Mouse (Mus musculus): ENCODE measurements around the gene Runx1. TPM values are rescaled to one million over a fixed set of nuclear protein-coding genes. Genes with fewer than 3 reads are reported as not detected.

Runx1 gene
- polyA plus RNA-seq, 1 experiment = 2.4 TPM

DNA sequence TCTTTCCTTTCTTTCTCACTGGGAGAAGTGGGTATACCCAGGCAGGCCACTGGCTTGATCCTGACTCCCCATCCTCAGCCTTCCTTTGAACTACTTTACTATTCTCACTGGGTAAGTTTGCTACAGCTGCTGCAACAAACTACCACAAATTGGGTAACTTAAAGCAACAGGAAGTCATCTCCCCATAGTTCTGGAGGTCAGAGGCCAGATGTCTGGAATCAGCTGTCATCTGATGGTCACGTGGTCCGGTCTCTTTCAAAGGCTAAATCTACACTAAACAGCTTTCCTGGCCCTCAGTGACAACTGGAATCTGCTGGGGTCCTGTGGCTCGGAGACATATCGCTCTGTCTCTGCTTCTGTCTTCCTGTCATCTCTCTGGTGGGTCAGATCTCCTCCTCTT lies 252.8 kb downstream of the Runx1 start:
- no peak overlapping the region for H3K4me3 ChIP-seq (ENCODE audit: low read depth, low read length)
- H3K27me3 ChIP-seq (ENCODE audit: control insufficient read depth, insufficient read depth, low read length, poor library complexity, severe bottlenecking) = no peaks in the 10 kb centered on the region
- no peak overlapping the region for H3K27ac ChIP-seq (ENCODE audit: insufficient read depth, low read length)
- no peaks in the 10 kb centered on the region for H3K36me3 ChIP-seq (ENCODE audit: control insufficient read depth, insufficient read depth, low read length, poor library complexity, severe bottlenecking)
- TF ChIP-seq CTCF (IDR thresholded peaks at IDR 0.05; ENCODE audit: low read depth, low read length) (no peak), POLR2A (IDR thresholded peaks at IDR 0.05; ENCODE audit: insufficient read depth, low read length) (no peak), EP300 (IDR thresholded peaks at IDR 0.05; ENCODE audit: insufficient read depth, low read depth, low read length) (no peak)
- H3K4me1 ChIP-seq (ENCODE audit: control insufficient read depth, insufficient read depth, low read length) = no peaks in the 10 kb centered on the region
- no peaks in the 10 kb centered on the region for H3K9me3 ChIP-seq (replicated peaks; ENCODE audit: control insufficient read depth, insufficient read depth, low read length, poor library complexity, severe bottlenecking)
- no peak overlapping the region for H3K9ac ChIP-seq (ENCODE audit: low read depth, poor library complexity, severe bottlenecking)

DNA sequence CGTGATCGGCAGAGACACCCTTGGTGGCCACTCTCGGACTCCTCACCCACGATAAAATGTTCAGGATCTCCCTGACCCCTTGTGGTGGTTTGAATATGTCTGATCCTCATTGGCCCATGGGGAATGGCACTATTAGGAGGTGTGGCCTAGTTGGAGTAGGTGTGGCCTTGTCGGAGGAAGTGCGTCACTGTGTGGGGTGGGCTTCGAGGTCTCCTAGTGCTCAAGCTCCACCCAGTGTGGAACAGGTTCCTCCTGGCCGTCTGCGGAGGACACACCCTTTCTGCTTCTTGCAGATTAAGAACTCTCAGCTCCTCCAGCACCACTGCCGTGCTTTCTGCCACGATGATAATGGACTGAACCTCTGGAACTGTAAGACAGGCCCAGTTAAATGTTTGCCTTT lies 254.7 kb downstream of the Runx1 start:
- no peak overlapping the region for H3K4me3 ChIP-seq (ENCODE audit: low read depth, low read length)
- no peaks in the 10 kb centered on the region for H3K36me3 ChIP-seq (ENCODE audit: control insufficient read depth, insufficient read depth, low read length, poor library complexity, severe bottlenecking)
- no peak overlapping the region for H3K27ac ChIP-seq (ENCODE audit: insufficient read depth, low read length)
- TF ChIP-seq EP300 (IDR thresholded peaks at IDR 0.05; ENCODE audit: insufficient read depth, low read depth, low read length) (no peak), POLR2A (IDR thresholded peaks at IDR 0.05; ENCODE audit: insufficient read depth, low read length) (no peak), CTCF (IDR thresholded peaks at IDR 0.05; ENCODE audit: low read depth, low read length) (no peak)
- H3K9ac ChIP-seq (ENCODE audit: low read depth, poor library complexity, severe bottlenecking) = no peak overlapping the region
- no peaks in the 10 kb centered on the region for H3K4me1 ChIP-seq (ENCODE audit: control insufficient read depth, insufficient read depth, low read length)
- H3K27me3 ChIP-seq (ENCODE audit: control insufficient read depth, insufficient read depth, low read length, poor library complexity, severe bottlenecking) = no peaks in the 10 kb centered on the region
- no peaks in the 10 kb centered on the region for H3K9me3 ChIP-seq (replicated peaks; ENCODE audit: control insufficient read depth, insufficient read depth, low read length, poor library complexity, severe bottlenecking)

DNA sequence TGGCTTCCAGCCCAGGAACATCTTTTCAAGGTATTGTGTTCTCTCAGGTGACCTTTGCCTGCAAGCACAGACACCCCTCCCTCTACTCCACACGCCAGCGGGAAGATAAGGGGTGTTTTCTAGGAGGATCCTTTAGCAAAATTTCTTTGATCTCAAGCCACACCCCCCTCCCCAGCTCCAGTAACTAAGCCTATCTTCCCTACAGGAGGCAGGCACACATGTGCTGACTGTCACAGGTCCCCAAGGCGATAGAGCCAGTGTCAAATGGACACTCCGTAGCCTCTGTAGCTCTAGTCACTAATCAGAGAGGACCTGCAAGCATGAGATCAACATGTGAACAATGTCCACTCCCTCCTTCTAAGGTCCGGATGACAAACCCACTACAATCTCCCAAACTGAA lies 259.8 kb downstream of the Runx1 start:
- Histone ChIP-seq H3K36me3 (ENCODE audit: control insufficient read depth, insufficient read depth, low read length, poor library complexity, severe bottlenecking) (no peaks in the 10 kb centered on the region), H3K27ac (ENCODE audit: insufficient read depth, low read length) (no peak overlapping the region), H3K4me1 (ENCODE audit: control insufficient read depth, insufficient read depth, low read length) (no peaks in the 10 kb centered on the region), H3K4me3 (ENCODE audit: low read depth, low read length) (no peak overlapping the region), H3K27me3 (ENCODE audit: control insufficient read depth, insufficient read depth, low read length, poor library complexity, severe bottlenecking) (no peaks in the 10 kb centered on the region), H3K9me3 (replicated peaks; ENCODE audit: control insufficient read depth, insufficient read depth, low read length, poor library complexity, severe bottlenecking) (no peaks in the 10 kb centered on the region), H3K9ac (ENCODE audit: low read depth, poor library complexity, severe bottlenecking) (no peak overlapping the region)
- TF ChIP-seq EP300 (IDR thresholded peaks at IDR 0.05; ENCODE audit: insufficient read depth, low read depth, low read length) (no peak), POLR2A (IDR thresholded peaks at IDR 0.05; ENCODE audit: insufficient read depth, low read length) (no peak), CTCF (IDR thresholded peaks at IDR 0.05; ENCODE audit: low read depth, low read length) (no peak)

DNA sequence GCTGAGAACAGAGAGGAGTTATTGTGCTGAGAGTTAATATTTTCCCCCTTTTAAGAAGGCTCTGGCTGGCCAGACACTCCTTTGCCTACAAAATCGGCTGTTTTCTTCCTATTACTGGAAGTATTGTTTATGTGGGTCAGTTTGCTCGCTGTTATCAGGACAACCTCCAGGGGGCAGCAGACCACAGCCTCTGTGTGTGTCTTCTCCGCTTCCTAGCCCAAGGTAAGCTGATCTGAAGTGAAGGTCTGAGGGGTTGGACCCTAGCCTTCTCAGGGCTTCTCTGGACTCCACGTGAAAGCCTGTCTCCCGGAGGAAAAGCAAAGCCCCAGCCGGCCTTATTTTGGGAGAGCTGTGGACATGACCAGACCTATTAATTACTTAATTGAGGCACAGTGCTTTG lies 260.2 kb downstream of the Runx1 start:
- no peak overlapping the region for H3K27ac ChIP-seq (ENCODE audit: insufficient read depth, low read length)
- H3K27me3 ChIP-seq (ENCODE audit: control insufficient read depth, insufficient read depth, low read length, poor library complexity, severe bottlenecking) = no peaks in the 10 kb centered on the region
- no peaks in the 10 kb centered on the region for H3K36me3 ChIP-seq (ENCODE audit: control insufficient read depth, insufficient read depth, low read length, poor library complexity, severe bottlenecking)
- H3K4me1 ChIP-seq (ENCODE audit: control insufficient read depth, insufficient read depth, low read length) = no peaks in the 10 kb centered on the region
- H3K9ac ChIP-seq (ENCODE audit: low read depth, poor library complexity, severe bottlenecking) = no peak overlapping the region
- H3K9me3 ChIP-seq (replicated peaks; ENCODE audit: control insufficient read depth, insufficient read depth, low read length, poor library complexity, severe bottlenecking) = no peaks in the 10 kb centered on the region
- H3K4me3 ChIP-seq (ENCODE audit: low read depth, low read length) = no peak overlapping the region
- TF ChIP-seq EP300 (IDR thresholded peaks at IDR 0.05; ENCODE audit: insufficient read depth, low read depth, low read length) = no peak
- peak; percentile 88 for TF ChIP-seq CTCF (IDR thresholded peaks at IDR 0.05; ENCODE audit: low read depth, low read length)
- TF ChIP-seq POLR2A (IDR thresholded peaks at IDR 0.05; ENCODE audit: insufficient read depth, low read length) = no peak

DNA sequence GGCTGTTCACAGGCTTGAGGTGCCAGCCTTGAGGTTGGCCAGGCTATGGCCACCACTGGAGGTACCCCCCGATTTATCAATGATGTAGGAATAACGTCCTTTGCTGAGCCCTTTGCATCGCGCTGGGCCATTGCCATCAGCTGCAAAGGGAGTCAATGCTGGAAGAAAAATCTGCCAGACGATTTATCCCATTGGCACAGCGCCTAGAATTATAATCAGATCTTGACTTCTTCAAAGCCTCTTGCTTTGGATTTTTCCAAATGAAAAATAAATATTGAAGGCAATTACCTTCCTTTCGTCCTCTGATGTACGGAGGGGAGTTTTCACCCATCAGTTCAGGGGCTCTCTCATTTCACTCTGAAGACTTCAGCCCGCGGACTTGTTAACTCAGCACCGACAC lies 260.7 kb downstream of the Runx1 start:
- H3K27ac ChIP-seq (ENCODE audit: insufficient read depth, low read length) = no peak overlapping the region
- no peaks in the 10 kb centered on the region for H3K27me3 ChIP-seq (ENCODE audit: control insufficient read depth, insufficient read depth, low read length, poor library complexity, severe bottlenecking)
- H3K9me3 ChIP-seq (replicated peaks; ENCODE audit: control insufficient read depth, insufficient read depth, low read length, poor library complexity, severe bottlenecking) = no peaks in the 10 kb centered on the region
- TF ChIP-seq EP300 (IDR thresholded peaks at IDR 0.05; ENCODE audit: insufficient read depth, low read depth, low read length) (no peak), CTCF (IDR thresholded peaks at IDR 0.05; ENCODE audit: low read depth, low read length) (no peak), POLR2A (IDR thresholded peaks at IDR 0.05; ENCODE audit: insufficient read depth, low read length) (no peak)
- no peaks in the 10 kb centered on the region for H3K36me3 ChIP-seq (ENCODE audit: control insufficient read depth, insufficient read depth, low read length, poor library complexity, severe bottlenecking)
- H3K4me3 ChIP-seq (ENCODE audit: low read depth, low read length) = no peak overlapping the region
- H3K9ac ChIP-seq (ENCODE audit: low read depth, poor library complexity, severe bottlenecking) = no peak overlapping the region
- no peaks in the 10 kb centered on the region for H3K4me1 ChIP-seq (ENCODE audit: control insufficient read depth, insufficient read depth, low read length)

DNA sequence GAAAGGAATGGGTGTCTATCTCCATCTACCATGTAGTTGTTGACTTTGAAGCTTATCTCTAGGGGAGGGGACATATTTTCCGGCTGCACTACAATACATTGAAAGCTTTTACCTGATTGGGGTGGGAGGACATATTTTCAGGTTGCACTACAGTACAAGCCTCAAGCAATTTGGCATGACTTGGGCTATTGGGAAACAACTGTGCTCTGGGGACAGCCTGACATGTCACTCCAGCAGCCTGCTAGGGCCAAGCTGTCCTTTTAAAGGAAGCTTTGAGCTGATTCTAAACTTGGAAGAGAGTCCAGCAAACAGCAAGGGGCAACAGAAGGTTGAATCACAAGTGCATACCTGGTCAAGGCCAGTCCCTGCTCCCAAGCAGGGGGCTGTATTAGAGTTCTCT lies 270.9 kb downstream of the Runx1 start:
- H3K4me3 ChIP-seq (ENCODE audit: low read depth, low read length) = no peak overlapping the region
- no peak for TF ChIP-seq CTCF (IDR thresholded peaks at IDR 0.05; ENCODE audit: low read depth, low read length)
- no peak for TF ChIP-seq POLR2A (IDR thresholded peaks at IDR 0.05; ENCODE audit: insufficient read depth, low read length)
- TF ChIP-seq EP300 (IDR thresholded peaks at IDR 0.05; ENCODE audit: insufficient read depth, low read depth, low read length) = no peak
- no peak overlapping the region for H3K9ac ChIP-seq (ENCODE audit: low read depth, poor library complexity, severe bottlenecking)
- no peaks in the 10 kb centered on the region for H3K4me1 ChIP-seq (ENCODE audit: control insufficient read depth, insufficient read depth, low read length)
- H3K9me3 ChIP-seq (replicated peaks; ENCODE audit: control insufficient read depth, insufficient read depth, low read length, poor library complexity, severe bottlenecking) = no peaks in the 10 kb centered on the region
- H3K27me3 ChIP-seq (ENCODE audit: control insufficient read depth, insufficient read depth, low read length, poor library complexity, severe bottlenecking) = no peaks in the 10 kb centered on the region
- H3K36me3 ChIP-seq (ENCODE audit: control insufficient read depth, insufficient read depth, low read length, poor library complexity, severe bottlenecking) = no peaks in the 10 kb centered on the region
- H3K27ac ChIP-seq (ENCODE audit: insufficient read depth, low read length) = no peak overlapping the region
